Mouse (Mus musculus): Measurements from ENCODE around the gene Lexm.

GRCm38 (mm10) chr4:106562006-106562405, 55.0 kb downstream of the Lexm start:
- TF ChIP-seq CTCF (IDR thresholded peaks at IDR 0.05; ENCODE audit: extremely low read depth, insufficient read depth, low read length) (no peak), POLR2A (IDR thresholded peaks at IDR 0.05; ENCODE audit: extremely low read depth, insufficient read depth, low read length) (no peak)
